Mouse (Mus musculus) hindbrain, embryonic 11.5 days (tissue): ENCODE results near the gene Yap1. TPM values are rescaled to one million over a fixed set of nuclear protein-coding genes. Genes with fewer than 3 reads are reported as not detected.
A peak's percentile ranks its signal among the peaks of the same experiment; 100 is the strongest.

ENCODE experiments used
- ATAC-seq: fragments of 200-750 bp; cut with Nextera tagmentation; 2 replicates; pipeline ENCODE4 v1.8.0; 2017; ENCODE audit warnings: mild to moderate bottlenecking, moderate TSS enrichment, moderate library complexity; ENCODE audit not compliant: low FRiP score
- DNase-seq: peaks from one replicate; pipeline ENCODE4 v3.0.0-alpha.2; 2015; ENCODE audit warnings: low spot score
- H3K27ac ChIP-seq: fragments of 300-500 bp; sonication (generic); 2 replicates; pipeline ENCODE4 v1.5.1; 2014; ENCODE audit warnings: mild to moderate bottlenecking, low read depth, low read length
- H3K27me3 ChIP-seq: fragments of 300-500 bp; sonication (generic); 2 replicates; pipeline ENCODE4 v1.6.1; 2014; ENCODE audit warnings: mild to moderate bottlenecking, low read length, moderate library complexity, mixed read lengths; ENCODE audit not compliant: control insufficient read depth, insufficient read depth
- H3K36me3 ChIP-seq: fragments of 300-500 bp; sonication (generic); 2 replicates; pipeline ENCODE4 v1.6.1; 2014; ENCODE audit warnings: mild to moderate bottlenecking, low read length, moderate library complexity, mixed read lengths; ENCODE audit not compliant: control insufficient read depth, insufficient read depth
- H3K4me1 ChIP-seq: fragments of 300-500 bp; sonication (generic); replicated peaks from 2 replicates; pipeline ENCODE4 v1.6.1; 2014; ENCODE audit warnings: low read length, mixed read lengths; ENCODE audit not compliant: control insufficient read depth, insufficient read depth
- H3K4me2 ChIP-seq: fragments of 300-500 bp; sonication (generic); replicated peaks from 2 replicates; pipeline ENCODE4 v1.6.1; 2014; ENCODE audit warnings: mild to moderate bottlenecking, low read depth, low read length
- H3K4me3 ChIP-seq: fragments of 300-500 bp; sonication (generic); 2 replicates; pipeline ENCODE4 v1.5.1; 2014; ENCODE audit warnings: low read depth, low read length
- H3K9ac ChIP-seq: fragments of 300-500 bp; sonication (generic); 2 replicates; pipeline ENCODE4 v1.6.1; 2014; ENCODE audit warnings: low read depth, low read length
- H3K9me3 ChIP-seq: fragments of 300-500 bp; sonication (generic); 2 replicates; pipeline ENCODE4 v1.6.1; 2016; ENCODE audit warnings: low read length; ENCODE audit not compliant: control insufficient read depth
- WGBS: fragments of 180-500 bp; shearing (Covaris S2); extraction: QIAGEN DNeasy Blood & Tissue Kit; methylation state at CpG from one replicate; pipeline ENCODE4 v1.1.7; 2014; 5-methylcytosine and 5-hydroxymethylcytosine counted together
- polyA plus RNA-seq: library from polyadenylated mRNA; unstranded; fragments of >200 nt; fragmentation: Nextera tagmentation; extraction: Ambion mirVana; gene quantifications from 2 replicates; pipeline ENCODE4 v1.2.1, GENCODE M21; 2014

Yap1 gene
- polyA plus RNA-seq, 1 experiment from 2014 or later = 28.5 TPM

GRCm38 (mm10) chr9:8017253-8017913 lies 13.0 kb upstream of the Yap1 start:
- Histone ChIP-seq H3K4me3 (no peak overlapping the region), H3K27me3 (no peaks in the 10 kb centered on the region), H3K36me3 (no peaks in the 10 kb centered on the region), H3K27ac (no peak overlapping the region), H3K9ac (no peak overlapping the region), H3K9me3 (no peaks in the 10 kb centered on the region), H3K4me1 (no peaks in the 10 kb centered on the region), H3K4me2 (no peak overlapping the region)
- ATAC-seq (no peak), DNase-seq (no peak)
- 50% methylated on average over 18 of the region's 20 CpGs for WGBS

GRCm38 (mm10) chr9:8003301-8004271 lies 810 bp downstream of the Yap1 start:
- Histone ChIP-seq H3K4me1 (no peaks in the 10 kb centered on the region), H3K36me3 (no peaks in the 10 kb centered on the region), H3K27ac (peak overlapping the region; percentile 91), H3K9me3 (no peaks in the 10 kb centered on the region), H3K4me2 (peak overlapping the region; percentile 76), H3K27me3 (no peaks in the 10 kb centered on the region), H3K9ac (peak overlapping the region; percentile 88), H3K4me3 (peak overlapping the region; percentile 81)
- under 1% methylated on average over 70 of the region's 82 CpGs for WGBS
- ATAC-seq (peak; percentile 77), DNase-seq (peak; percentile 79)

DNA sequence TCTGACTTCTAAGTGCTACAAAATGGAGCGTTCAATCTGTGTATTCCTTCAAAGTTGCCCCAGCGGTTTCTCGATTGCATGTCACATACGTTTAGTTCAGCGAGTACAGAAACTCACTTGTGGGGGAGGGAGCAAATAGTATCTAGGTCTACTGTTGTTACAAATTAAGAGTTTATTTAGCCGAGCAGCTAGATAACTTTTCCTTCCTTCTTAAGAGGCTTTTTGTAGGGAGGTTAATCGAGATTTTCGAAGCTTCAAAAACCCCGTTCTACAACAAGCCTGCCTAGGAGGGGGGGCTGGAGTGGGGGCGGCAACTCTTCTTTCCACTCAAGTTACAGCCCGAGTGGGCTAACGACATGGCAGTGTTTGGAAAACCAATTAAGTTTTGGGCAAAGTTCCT lies 1.6 kb downstream of the Yap1 start:
- H3K9me3 ChIP-seq = no peaks in the 10 kb centered on the region
- ATAC-seq = no peak
- H3K4me2 ChIP-seq = peak overlapping the region; percentile 76
- H3K4me1 ChIP-seq = no peaks in the 10 kb centered on the region
- peak overlapping the region; percentile 88 for H3K9ac ChIP-seq
- DNase-seq = peak; percentile 28
- WGBS = 3% methylated on average over 12 of the region's 12 CpGs
- H3K27me3 ChIP-seq = no peaks in the 10 kb centered on the region
- peak overlapping the region; percentile 81 for H3K4me3 ChIP-seq
- H3K27ac ChIP-seq = no peak overlapping the region
- H3K36me3 ChIP-seq = no peaks in the 10 kb centered on the region

GRCm38 (mm10) chr9:8001352-8001751 lies 3.0 kb downstream of the Yap1 start:
- H3K36me3 ChIP-seq = no peaks in the 10 kb centered on the region
- no peak overlapping the region for H3K9ac ChIP-seq
- no peak overlapping the region for H3K4me2 ChIP-seq
- H3K4me1 ChIP-seq = no peaks in the 10 kb centered on the region
- H3K27me3 ChIP-seq = no peaks in the 10 kb centered on the region
- 56% methylated on average over 7 of the region's 7 CpGs for WGBS
- H3K4me3 ChIP-seq = no peak overlapping the region
- no peaks in the 10 kb centered on the region for H3K9me3 ChIP-seq
- ATAC-seq = no peak
- peak; percentile 7 for DNase-seq
- no peak overlapping the region for H3K27ac ChIP-seq

DNA sequence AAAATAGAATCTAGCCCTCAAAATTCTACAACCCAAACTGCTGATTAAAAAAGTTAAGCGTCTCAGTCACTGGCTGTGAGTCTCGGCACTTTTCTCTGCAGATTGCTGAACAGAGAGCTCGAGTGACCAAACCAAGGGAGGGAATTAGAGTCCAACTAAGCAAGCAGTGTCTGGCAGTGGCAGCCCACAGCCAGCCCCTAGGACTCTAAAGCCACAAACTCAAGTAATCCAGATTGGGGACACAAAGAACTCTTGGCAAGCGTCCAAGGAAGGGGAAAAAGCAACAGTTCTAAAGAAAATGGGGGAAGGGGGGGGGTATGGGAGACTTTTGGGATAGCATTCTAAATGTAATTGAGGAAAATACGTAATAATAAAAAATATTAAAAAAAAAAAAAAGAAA lies 10.1 kb downstream of the Yap1 start:
- H3K4me2 ChIP-seq = no peak overlapping the region
- H3K4me1 ChIP-seq = no peaks in the 10 kb centered on the region
- H3K27ac ChIP-seq = no peak overlapping the region
- ATAC-seq = no peak
- no peak for DNase-seq
- H3K9me3 ChIP-seq = no peaks in the 10 kb centered on the region
- WGBS = 87% methylated on average over 5 of the region's 5 CpGs
- no peak overlapping the region for H3K4me3 ChIP-seq
- H3K27me3 ChIP-seq = no peaks in the 10 kb centered on the region
- H3K9ac ChIP-seq = no peak overlapping the region
- no peaks in the 10 kb centered on the region for H3K36me3 ChIP-seq

GRCm38 (mm10) chr9:7992651-7993050 lies 11.7 kb downstream of the Yap1 start:
- Histone ChIP-seq H3K9ac (no peak overlapping the region), H3K4me1 (no peaks in the 10 kb centered on the region), H3K9me3 (no peaks in the 10 kb centered on the region), H3K36me3 (no peaks in the 10 kb centered on the region), H3K27me3 (no peaks in the 10 kb centered on the region), H3K27ac (no peak overlapping the region), H3K4me2 (no peak overlapping the region), H3K4me3 (no peak overlapping the region)
- DNase-seq (no peak), ATAC-seq (no peak)
- WGBS = 79% methylated on average over 3 of the region's 3 CpGs

GRCm38 (mm10) chr9:7990897-7991296 lies 13.5 kb downstream of the Yap1 start:
- Histone ChIP-seq H3K4me3 (no peak overlapping the region), H3K4me2 (no peak overlapping the region), H3K27ac (no peak overlapping the region), H3K9me3 (no peaks in the 10 kb centered on the region), H3K4me1 (no peaks in the 10 kb centered on the region), H3K36me3 (no peaks in the 10 kb centered on the region), H3K27me3 (no peaks in the 10 kb centered on the region), H3K9ac (no peak overlapping the region)
- 87% methylated on average over 4 of the region's 4 CpGs for WGBS
- no peak for DNase-seq
- ATAC-seq = no peak

- ATAC-seq = no peak
Observed at GRCm38 (mm10) chr9:7987119-7987518, 17.3 kb downstream of the Yap1 start.

More at GRCm38 (mm10) chr9:7987119-7987518, 17.3 kb downstream of the Yap1 start:
- no peak overlapping the region for H3K27ac ChIP-seq
- H3K4me2 ChIP-seq = no peak overlapping the region
- H3K4me1 ChIP-seq = no peaks in the 10 kb centered on the region
- no peak overlapping the region for H3K9ac ChIP-seq
- DNase-seq = no peak
- H3K4me3 ChIP-seq = no peak overlapping the region
- H3K36me3 ChIP-seq = no peaks in the 10 kb centered on the region
- H3K27me3 ChIP-seq = no peaks in the 10 kb centered on the region
- WGBS = 91% methylated on average over 5 of the region's 5 CpGs
- H3K9me3 ChIP-seq = no peaks in the 10 kb centered on the region
